Mouse (Mus musculus) stomach, postnatal 0 days (tissue): ENCODE data around the gene Hspa1a. TPM values are rescaled to one million over a fixed set of nuclear protein-coding genes. Genes with fewer than 3 reads are reported as not detected.
"Not testable (repeated sequence)": the region's sequence is repeated elsewhere in the genome, so short reads cannot be mapped to it uniquely, and the experiment has no call there.

ENCODE experiments used
- ATAC-seq: fragments of 200-750 bp; cut with Nextera tagmentation; 2 replicates; pipeline ENCODE4 v1.8.0; 2017; ENCODE audit not compliant: low FRiP score, low TSS enrichment
- DNase-seq: peaks from one replicate; pipeline ENCODE4 v3.0.0-alpha.2; 2016; ENCODE audit warnings: low spot score
- H3K27ac ChIP-seq: fragments of 300-500 bp; sonication (generic); replicated peaks from 2 replicates; pipeline ENCODE4 v1.5.1; 2014; ENCODE audit warnings: mild to moderate bottlenecking, control low read depth
- H3K27me3 ChIP-seq: fragments of 300-500 bp; sonication (generic); 2 replicates; pipeline ENCODE4 v1.6.1; 2014; ENCODE audit warnings: low read length; ENCODE audit not compliant: control insufficient read depth, insufficient read depth
- H3K36me3 ChIP-seq: fragments of 300-500 bp; sonication (generic); 2 replicates; pipeline ENCODE4 v1.6.1; 2014; ENCODE audit warnings: low read length, mixed read lengths; ENCODE audit not compliant: control insufficient read depth, insufficient read depth
- H3K4me1 ChIP-seq: fragments of 300-500 bp; sonication (generic); replicated peaks from 2 replicates; pipeline ENCODE4 v1.6.1; 2014; ENCODE audit warnings: antibody characterized with exemption; ENCODE audit not compliant: control insufficient read depth, insufficient read depth
- H3K4me2 ChIP-seq: fragments of 300-500 bp; sonication (generic); replicated peaks from 2 replicates; pipeline ENCODE4 v1.6.1; 2014; ENCODE audit warnings: low read depth, mild to moderate bottlenecking, control low read depth, moderate library complexity
- H3K4me3 ChIP-seq: fragments of 300-500 bp; sonication (generic); 2 replicates; pipeline ENCODE4 v1.5.1; 2014; ENCODE audit warnings: low read depth, low read length, control low read depth
- H3K9ac ChIP-seq: fragments of 300-500 bp; sonication (generic); 2 replicates; pipeline ENCODE4 v1.6.1; 2014; ENCODE audit warnings: mild to moderate bottlenecking, low read length, control low read depth, mixed read lengths
- H3K9me3 ChIP-seq: fragments of 300-500 bp; sonication (generic); 2 replicates; pipeline ENCODE4 v1.6.1; 2016; ENCODE audit warnings: low read length; ENCODE audit not compliant: control insufficient read depth
- CTCF ChIP-seq: IDR thresholded peaks from 2 replicates; pipeline ENCODE4 v1.5.1; 2016; ENCODE audit warnings: antibody characterized with exemption, low read depth, mild to moderate bottlenecking, moderate library complexity
- EP300 ChIP-seq: optimal IDR thresholded peaks from 2 replicates; pipeline ENCODE3; 2016; ENCODE audit warnings: antibody characterized with exemption
- whole genome bisulfite sequencing: fragments of 180-500 bp; shearing (Covaris S2); extraction: QIAGEN DNeasy Blood & Tissue Kit; methylation state at CpG from one replicate; pipeline ENCODE4 v1.1.7; 2014; 5-methylcytosine and 5-hydroxymethylcytosine counted together
- polyA plus RNA-seq: library from polyadenylated mRNA; unstranded; fragments of >200 nt; fragmentation: Nextera tagmentation; extraction: Ambion mirVana; gene quantifications from 2 replicates; pipeline ENCODE4 v1.2.1, GENCODE M21; 2015

Gene Hspa1a
- polyA plus RNA-seq, 1 experiment from 2014 or later = 24.1 TPM

DNA sequence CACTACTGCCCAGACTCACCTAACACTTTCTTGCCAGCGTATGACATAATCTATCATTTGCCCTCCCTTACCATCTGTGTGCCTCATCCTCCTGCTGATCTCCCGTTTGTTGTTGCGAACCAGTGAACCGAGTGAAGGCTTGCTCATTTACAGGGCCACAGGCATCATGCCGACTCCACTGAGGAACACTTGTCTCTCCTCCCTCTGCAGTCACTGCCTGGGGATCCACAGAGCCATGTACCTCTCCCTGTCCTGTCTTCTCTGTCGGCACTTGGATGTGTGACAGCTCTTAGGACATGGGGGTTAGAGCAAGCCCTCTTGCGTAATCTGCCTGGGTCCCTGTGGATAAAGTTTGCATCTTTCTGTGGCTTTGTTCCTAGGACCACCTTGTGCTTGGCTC is 37.6 kb upstream of the Hspa1a start:
- H3K4me2 ChIP-seq = no peak overlapping the region
- no peak overlapping the region for H3K4me3 ChIP-seq
- ATAC-seq = no peak
- H3K4me1 ChIP-seq = no peaks in the 10 kb centered on the region
- WGBS = 88% methylated on average over 7 of the region's 7 CpGs
- H3K9me3 ChIP-seq = no peaks in the 10 kb centered on the region
- TF ChIP-seq EP300 = no peak
- no peak for TF ChIP-seq CTCF
- H3K9ac ChIP-seq = no peak overlapping the region
- no peaks in the 10 kb centered on the region for H3K27me3 ChIP-seq
- no peak overlapping the region for H3K27ac ChIP-seq
- H3K36me3 ChIP-seq = peaks cover 49% of the 10 kb centered on the region
- DNase-seq = no peak

DNA sequence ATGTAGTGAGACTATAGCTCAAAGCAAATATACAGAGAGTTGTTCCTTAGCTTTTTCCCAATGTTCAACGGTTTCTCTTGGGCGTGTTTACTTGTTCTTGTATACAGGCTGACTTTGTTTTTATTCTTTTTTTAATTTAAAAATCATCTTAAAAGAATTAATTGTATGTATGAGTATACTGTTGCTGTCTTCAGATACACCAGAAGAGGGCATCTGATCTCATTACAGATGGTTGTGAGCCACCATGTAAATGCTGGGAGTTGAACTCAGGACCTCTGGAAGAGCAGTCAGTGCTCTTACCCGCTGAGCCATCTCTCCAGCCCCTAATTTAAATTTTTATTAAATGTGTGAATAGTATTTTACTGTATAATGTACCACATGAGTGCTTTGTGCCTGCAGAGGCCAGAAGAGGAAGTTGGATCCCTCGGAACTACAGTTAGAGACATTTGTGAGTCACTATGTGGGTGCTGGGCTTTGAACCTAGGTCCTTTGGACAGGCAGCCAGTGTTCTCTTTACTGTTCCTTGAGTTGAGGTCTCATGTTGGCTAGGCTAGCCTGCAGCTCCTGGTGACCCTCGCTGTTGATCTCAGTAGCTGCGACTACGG is 35.5 kb upstream of the Hspa1a start:
- Histone ChIP-seq H3K9me3 (no peaks in the 10 kb centered on the region), H3K27ac (no peak overlapping the region), H3K4me2 (no peak overlapping the region), H3K4me1 (peaks cover 4% of the 10 kb centered on the region), H3K9ac (no peak overlapping the region), H3K36me3 (peaks cover 34% of the 10 kb centered on the region), H3K27me3 (no peaks in the 10 kb centered on the region), H3K4me3 (no peak overlapping the region)
- DNase-seq (no peak), ATAC-seq (no peak)
- no peak for TF ChIP-seq EP300
- TF ChIP-seq CTCF = peak; percentile 49
- WGBS = 95% methylated on average over 7 of the region's 7 CpGs

DNA sequence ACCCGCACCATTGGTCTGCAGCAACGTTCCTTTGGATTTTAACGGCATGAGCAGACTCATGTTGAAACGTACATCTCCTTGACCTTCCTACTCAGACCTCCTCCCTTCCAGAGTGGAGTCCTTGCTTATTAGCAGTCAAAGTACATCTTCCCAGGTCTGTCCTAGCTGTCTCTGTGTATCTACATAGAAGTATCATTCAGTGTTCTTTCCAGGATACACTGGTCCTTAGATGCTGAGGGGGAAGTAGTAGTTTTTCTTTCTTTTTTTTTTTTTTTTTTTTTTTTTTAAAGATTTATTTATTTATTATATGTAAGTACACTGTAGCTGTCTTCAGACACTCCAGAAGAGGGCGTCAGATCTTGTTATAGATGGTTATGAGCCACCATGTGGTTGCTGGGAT is 33.9 kb upstream of the Hspa1a start:
- peaks cover 22% of the 10 kb centered on the region for H3K36me3 ChIP-seq
- H3K4me3 ChIP-seq, H3K9me3 ChIP-seq, H3K27me3 ChIP-seq, H3K9ac ChIP-seq, DNase-seq, ATAC-seq, H3K4me2 ChIP-seq, H3K4me1 ChIP-seq, H3K27ac ChIP-seq: not testable (repeated sequence)
- WGBS = 96% methylated on average over 4 of the region's 5 CpGs

DNA sequence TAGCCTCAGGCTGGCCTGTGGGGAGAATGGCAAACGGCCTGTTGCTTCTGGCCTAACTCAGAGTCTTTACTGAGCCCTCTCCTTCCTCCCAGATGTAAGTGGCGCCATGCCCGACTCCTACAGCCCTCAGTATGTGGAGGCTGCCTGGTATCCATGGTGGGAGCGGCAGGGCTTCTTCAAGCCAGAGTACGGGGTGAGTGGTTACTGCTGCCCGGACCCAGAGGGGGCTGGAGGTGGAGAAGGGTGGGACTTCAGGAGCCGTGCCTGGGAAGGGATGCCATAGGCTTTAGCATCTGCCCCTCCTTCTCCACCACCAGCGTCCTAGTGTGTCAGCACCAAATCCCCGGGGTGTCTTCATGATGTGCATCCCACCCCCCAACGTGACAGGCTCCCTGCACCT is 33.2 kb upstream of the Hspa1a start:
- WGBS = 90% methylated on average over 10 of the region's 10 CpGs
- no peak overlapping the region for H3K27ac ChIP-seq
- H3K9ac ChIP-seq = no peak overlapping the region
- H3K4me3 ChIP-seq = no peak overlapping the region
- no peak overlapping the region for H3K4me2 ChIP-seq
- TF ChIP-seq EP300 = no peak
- TF ChIP-seq CTCF = no peak
- H3K36me3 ChIP-seq = peaks cover 14% of the 10 kb centered on the region
- no peaks in the 10 kb centered on the region for H3K27me3 ChIP-seq
- no peaks in the 10 kb centered on the region for H3K9me3 ChIP-seq
- ATAC-seq (no peak), DNase-seq (no peak)
- peaks cover 9% of the 10 kb centered on the region for H3K4me1 ChIP-seq

DNA sequence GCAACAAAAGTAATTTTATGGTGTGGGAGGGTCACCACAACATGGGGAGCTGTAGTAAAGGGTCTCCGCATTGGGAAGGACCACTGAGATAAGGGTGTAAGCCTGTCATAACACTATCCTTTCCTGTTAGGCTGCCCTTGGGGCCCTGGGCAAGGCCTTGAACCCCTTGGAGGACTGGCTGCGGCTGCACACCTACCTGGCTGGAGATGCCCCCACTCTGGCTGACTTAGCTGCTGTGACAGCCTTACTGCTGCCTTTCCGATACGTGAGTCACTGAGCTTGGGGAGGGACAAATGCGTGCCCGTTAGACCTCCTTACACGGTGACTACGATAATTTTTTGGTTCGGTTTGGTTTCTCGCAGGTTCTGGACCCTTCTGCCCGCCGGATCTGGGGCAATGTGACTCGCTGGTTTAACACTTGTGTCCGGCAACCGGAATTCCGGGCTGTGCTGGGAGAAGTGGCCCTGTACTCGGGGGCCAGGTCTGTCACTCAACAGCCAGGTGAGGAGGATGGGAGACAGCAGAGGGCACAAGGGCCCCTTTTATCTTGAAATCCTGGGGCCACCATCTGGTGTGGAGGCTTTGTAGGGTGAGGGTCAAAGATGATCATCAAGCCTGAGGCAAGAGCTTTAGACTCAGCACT is 32.2 kb upstream of the Hspa1a start:
- Histone ChIP-seq H3K27ac (no peak overlapping the region), H3K27me3 (no peaks in the 10 kb centered on the region), H3K36me3 (peaks cover 14% of the 10 kb centered on the region), H3K9me3 (no peaks in the 10 kb centered on the region), H3K9ac (no peak overlapping the region), H3K4me3 (no peak overlapping the region), H3K4me2 (no peak overlapping the region), H3K4me1 (peaks cover 9% of the 10 kb centered on the region)
- no peak for TF ChIP-seq CTCF
- TF ChIP-seq EP300 = no peak
- ATAC-seq = no peak
- no peak for DNase-seq
- WGBS = 96% methylated on average over 17 of the region's 17 CpGs

DNA sequence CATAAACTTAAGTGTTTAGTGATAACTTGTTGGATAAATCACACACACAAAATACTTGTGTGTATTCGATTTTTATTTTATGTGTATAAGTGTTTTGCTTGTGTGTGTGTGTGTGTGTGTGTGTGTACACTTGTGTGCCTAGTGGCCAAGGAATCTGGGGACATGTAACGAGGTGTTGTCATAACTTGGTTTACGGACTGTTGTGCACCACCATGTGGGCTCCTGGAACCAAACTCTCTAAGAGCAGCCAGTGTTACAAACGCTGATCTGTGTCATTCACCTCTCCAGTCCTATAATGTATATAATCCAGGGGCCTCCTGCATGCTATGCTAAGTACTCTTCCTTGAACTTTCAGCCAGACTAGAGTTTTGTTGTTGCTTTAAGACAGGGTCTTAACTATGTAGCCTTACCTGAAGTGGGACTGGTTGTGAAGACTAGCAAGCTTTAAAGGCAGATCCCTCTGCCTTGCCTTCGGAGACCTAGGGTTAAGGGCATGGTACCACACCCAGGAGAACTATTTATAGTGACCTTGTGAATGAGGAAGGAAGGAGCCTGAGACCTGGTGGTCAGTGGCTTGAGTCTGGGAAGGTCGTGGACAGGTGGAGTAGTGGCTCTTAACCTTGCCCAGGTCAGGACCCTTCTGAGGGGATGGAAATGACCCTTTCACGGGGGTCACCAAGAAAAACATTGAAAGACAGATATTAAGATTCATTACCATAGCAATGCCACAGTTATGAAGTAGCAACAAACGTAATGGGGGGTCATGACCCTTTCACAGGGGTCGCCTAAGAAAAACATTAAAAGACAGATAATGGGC is 31.3 kb upstream of the Hspa1a start:
- ATAC-seq (no peak), DNase-seq (no peak)
- no peaks in the 10 kb centered on the region for H3K9me3 ChIP-seq
- H3K4me3 ChIP-seq = no peak overlapping the region
- H3K27ac ChIP-seq = no peak overlapping the region
- H3K4me1 ChIP-seq = peaks cover 9% of the 10 kb centered on the region
- 0 out of 2 replicates have a peak overlapping the region, but pooled peaks have one; percentile 27 for H3K9ac ChIP-seq
- peaks cover 14% of the 10 kb centered on the region for H3K36me3 ChIP-seq
- 0 out of 2 replicates have a peak overlapping the region, but pooled peaks have one; percentile 2 for H3K4me2 ChIP-seq
- no peaks in the 10 kb centered on the region for H3K27me3 ChIP-seq
- WGBS = 51% methylated on average over 9 of the region's 9 CpGs
- TF ChIP-seq CTCF (no peak), EP300 (no peak)
